Mouse (Mus musculus) cortical plate, adult 2 months (tissue): ENCODE measurements around the gene Myo1a. TPM values are rescaled to one million over a fixed set of nuclear protein-coding genes. Genes with fewer than 3 reads are reported as not detected.

Experiments
- H3K27ac ChIP-seq: fragments of 200-500 bp; 2 replicates; pipeline ENCODE4 v1.5.1; 2012; ENCODE audit warnings: low read length, control low read depth, inconsistent platforms; ENCODE audit not compliant: insufficient read depth
- H3K4me1 ChIP-seq: fragments of 200-500 bp; 2 replicates; pipeline ENCODE4 v1.6.1; 2011; ENCODE audit warnings: low read length; ENCODE audit not compliant: control insufficient read depth, insufficient read depth
- H3K4me3 ChIP-seq: fragments of 200-500 bp; 2 replicates; pipeline ENCODE4 v1.5.1; 2011; ENCODE audit warnings: mild to moderate bottlenecking, low read length, control low read depth; ENCODE audit not compliant: insufficient read depth
- CTCF ChIP-seq: fragments of 200-500 bp; IDR thresholded peaks from 2 replicates; pipeline ENCODE4 v1.5.1; 2011; ENCODE audit warnings: mild to moderate bottlenecking, control low read depth, low read length; ENCODE audit not compliant: insufficient read depth; ENCODE audit errors: extremely low read depth
- POLR2A ChIP-seq: fragments of 200-500 bp; IDR thresholded peaks from 2 replicates; pipeline ENCODE4 v1.6.1; 2011; ENCODE audit warnings: mild to moderate bottlenecking, low read length, control low read depth; ENCODE audit not compliant: insufficient read depth; ENCODE audit errors: extremely low read depth
- polyA plus RNA-seq: library from polyadenylated mRNA; depleted of rRNA; stranded (reverse); fragments of >200 nt; gene quantifications from 2 replicates; pipeline ENCODE4 v1.2.3, GENCODE M21; 2012

Myo1a gene
- polyA plus RNA-seq, 1 experiment: 1.7 TPM

GRCm38 (mm10) chr10:127665366-127666181, 39.4 kb upstream of the Myo1a start:
- Histone ChIP-seq H3K4me1 (peaks cover 6% of the 10 kb centered on the region; the same call in 1 of the 2 replicates), H3K4me3 (peak overlapping the region; percentile 98), H3K27ac (peak overlapping the region; percentile 99)
- TF ChIP-seq POLR2A: no peak
- TF ChIP-seq CTCF: no peak

GRCm38 (mm10) chr10:127666501-127667268, 38.3 kb upstream of the Myo1a start, which contains the start of gene Nemp1:
TSS of gene Nemp1 (plus strand) at chr10:127666901.
- Histone ChIP-seq H3K4me3 (peak within 1 kb of the TSS; percentile 98), H3K4me1 (peaks cover 4% of the 10 kb centered on the region; the same call in 1 of the 2 replicates), H3K27ac (peak within 1 kb of the TSS; percentile 99)
- 0 out of 2 replicates have a peak, but pooled peaks have one; percentile 29 for TF ChIP-seq POLR2A
- TF ChIP-seq CTCF: no peak

- TF ChIP-seq POLR2A: 0 out of 2 replicates have a peak, but pooled peaks have one; percentile 10
- no peak for TF ChIP-seq CTCF
- Histone ChIP-seq H3K4me1 (0 out of 2 replicates have a peak, but pooled peaks cover 2% of the 10 kb centered on the region), H3K27ac (peak overlapping the region; percentile 97), H3K4me3 (peak overlapping the region; percentile 98)
Measured at GRCm38 (mm10) chr10:127667269-127668092, 37.5 kb upstream of the Myo1a start.

GRCm38 (mm10) chr10:127668093-127669050, 36.6 kb upstream of the Myo1a start, which contains the start of gene Nab2:
TSS of gene Nab2 (minus strand) at chr10:127668568.
- no peak for TF ChIP-seq POLR2A
- no peak for TF ChIP-seq CTCF
- Histone ChIP-seq H3K4me3 (peak within 1 kb of the TSS; percentile 98), H3K4me1 (0 out of 2 replicates have a peak, but pooled peaks cover 2% of the 10 kb centered on the region), H3K27ac (peak within 1 kb of the TSS; percentile 97)

- no peak for TF ChIP-seq POLR2A
- no peak for TF ChIP-seq CTCF
- Histone ChIP-seq H3K4me3 (no peak overlapping the region), H3K27ac (peak overlapping the region; percentile 73; the same call in 1 of the 2 replicates), H3K4me1 (0 out of 2 replicates have a peak, but pooled peaks cover 2% of the 10 kb centered on the region)
Measured at GRCm38 (mm10) chr10:127669170-127669569, 35.8 kb upstream of the Myo1a start.

- Histone ChIP-seq H3K27ac (no peak overlapping the region), H3K4me1 (0 out of 2 replicates have a peak, but pooled peaks cover 2% of the 10 kb centered on the region), H3K4me3 (no peak overlapping the region)
- TF ChIP-seq CTCF: no peak
- TF ChIP-seq POLR2A: no peak
Measured at GRCm38 (mm10) chr10:127670185-127670584, 34.8 kb upstream of the Myo1a start.

- no peak overlapping the region for H3K27ac ChIP-seq
- 0 out of 2 replicates have a peak, but pooled peaks have one; percentile 19 for TF ChIP-seq CTCF
- no peak for TF ChIP-seq POLR2A
- no peak overlapping the region for H3K4me3 ChIP-seq
- 0 out of 2 replicates have a peak, but pooled peaks cover 2% of the 10 kb centered on the region for H3K4me1 ChIP-seq
Measured at GRCm38 (mm10) chr10:127671276-127671675, 33.7 kb upstream of the Myo1a start.
